Mouse (Mus musculus) gastrocnemius, adult 8-10 months (tissue): Measurements from ENCODE around the gene Helt. TPM values are rescaled to one million over a fixed set of nuclear protein-coding genes. Genes with fewer than 3 reads are reported as not detected.
"Not testable (repeated sequence)": the region's sequence is repeated elsewhere in the genome, so short reads cannot be mapped to it uniquely, and the experiment has no call there.

Experiments
- DNase-seq, 2 experiments: peaks; one replicate each; pipeline ENCODE4 v3.0.0; 2022; ENCODE audit warnings: low spot score in 2 of 2
- total RNA-seq, 4 experiments: library from RNA; stranded (reverse); gene quantifications; 2 replicates each; pipeline ENCODE4 v1.2.4; 2022

Gene Helt
- total RNA-seq, 4 experiments from 2014 or later: 0.75 to 1.7 (median 1.0) TPM

GRCm38 (mm10) chr8:46296551-46296950 lies 2.1 kb upstream of the Helt start:
- no peak for DNase-seq

GRCm38 (mm10) chr8:46295951-46296350 lies 1.5 kb upstream of the Helt start:
- DNase-seq: no peak

GRCm38 (mm10) chr8:46295101-46295534 lies 647 bp upstream of the Helt start:
- DNase-seq: no peak

- no peak for DNase-seq
Measured at GRCm38 (mm10) chr8:46293741-46294151, 725 bp downstream of the Helt start.

GRCm38 (mm10) chr8:46293201-46293600 lies 1.3 kb downstream of the Helt start:
- DNase-seq: no peak

GRCm38 (mm10) chr8:46291931-46292675 lies 2.4 kb downstream of the Helt start:
- no peak for DNase-seq

- no peak for DNase-seq
Measured at GRCm38 (mm10) chr8:46289274-46289673, 5.2 kb downstream of the Helt start.

- no peak for DNase-seq
Measured at GRCm38 (mm10) chr8:46288021-46288420, 6.5 kb downstream of the Helt start.

- peak; percentile 35 to 64 for DNase-seq
Measured at GRCm38 (mm10) chr8:46285980-46286379, 8.5 kb downstream of the Helt start.

- DNase-seq: peak; percentile 25 to 41
Measured at GRCm38 (mm10) chr8:46281536-46281935, 12.9 kb downstream of the Helt start.

GRCm38 (mm10) chr8:46276939-46277338 lies 17.5 kb downstream of the Helt start:
- no peak for DNase-seq

- no peak for DNase-seq
Measured at GRCm38 (mm10) chr8:46270741-46271140, 23.7 kb downstream of the Helt start.

GRCm38 (mm10) chr8:46270147-46270546 lies 24.3 kb downstream of the Helt start:
- no peak for DNase-seq

- no peak for DNase-seq
Measured at GRCm38 (mm10) chr8:46266801-46267200, 27.7 kb downstream of the Helt start.

- DNase-seq: not testable (repeated sequence)
Measured at GRCm38 (mm10) chr8:46264206-46264605, 30.3 kb downstream of the Helt start.

GRCm38 (mm10) chr8:46257921-46258682 lies 36.4 kb downstream of the Helt start:
- DNase-seq: no peak

- DNase-seq: no peak
Measured at GRCm38 (mm10) chr8:46252456-46252855, 42.0 kb downstream of the Helt start.

- no peak for DNase-seq
Measured at GRCm38 (mm10) chr8:46251561-46251960, 42.9 kb downstream of the Helt start.

- DNase-seq: no peak
Measured at GRCm38 (mm10) chr8:46246346-46246745, 48.1 kb downstream of the Helt start.

GRCm38 (mm10) chr8:46242946-46243345 lies 51.5 kb downstream of the Helt start:
- no peak for DNase-seq
